Mouse (Mus musculus): ENCODE data around the gene Trir.

DNA sequence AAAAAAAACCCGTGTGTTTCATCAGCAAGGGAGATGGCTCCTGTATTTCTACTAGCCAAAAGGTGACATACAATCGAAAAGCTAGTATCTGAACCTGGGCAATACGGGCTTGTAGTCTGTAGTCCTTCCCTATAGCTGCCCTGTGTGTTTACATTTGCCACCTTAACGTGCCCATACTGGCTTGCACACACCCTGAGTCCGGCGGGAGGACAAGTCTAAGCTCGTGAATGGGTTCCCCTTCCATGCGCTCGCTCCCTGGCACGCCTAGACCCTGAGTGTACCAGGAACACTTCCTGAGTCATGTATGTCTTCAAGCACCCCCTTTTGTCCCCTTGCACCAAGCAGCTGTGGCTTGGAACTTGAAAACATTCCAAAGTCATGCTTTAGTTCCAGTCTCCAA is 9.9 kb upstream of the Trir start:
- TF ChIP-seq CTCF (IDR thresholded peaks at IDR 0.05; ENCODE audit: control insufficient read depth, insufficient read depth, insufficient read length) (no peak), MAX (IDR thresholded peaks at IDR 0.05) (no peak), MYOD1 (IDR thresholded peaks at IDR 0.05; ENCODE audit: control insufficient read depth, insufficient read length, low read depth) (no peak), MYOG (IDR thresholded peaks at IDR 0.05; ENCODE audit: control insufficient read depth, extremely low read depth, insufficient read length) (no peak), CEBPB (IDR thresholded peaks at IDR 0.05; ENCODE audit: low read depth) (no peak), FOSL1 (IDR thresholded peaks at IDR 0.05; ENCODE audit: insufficient read depth, low read length, poor library complexity, severe bottlenecking) (no peak), USF1 (IDR thresholded peaks at IDR 0.05; ENCODE audit: low read depth) (no peak)

All from C2C12 (cell line).